Mouse (Mus musculus) neural tube, embryonic 12.5 days (tissue): Measurements from ENCODE around the gene Ank. TPM values are rescaled to one million over a fixed set of nuclear protein-coding genes. Genes with fewer than 3 reads are reported as not detected.
A peak's percentile ranks its signal among the peaks of the same experiment; 100 is the strongest.

Experiments
- ATAC-seq: fragments of 200-750 bp; cut with Nextera tagmentation; 2 replicates; pipeline ENCODE4 v1.8.0; 2017; ENCODE audit warnings: low read depth, mild to moderate bottlenecking, moderate TSS enrichment, moderate library complexity; ENCODE audit not compliant: low FRiP score
- H3K27ac ChIP-seq: fragments of 300-500 bp; sonication (generic); 2 replicates; pipeline ENCODE4 v1.5.1; 2016
- H3K27me3 ChIP-seq: fragments of 300-500 bp; sonication (generic); replicated peaks from 2 replicates; pipeline ENCODE4 v1.6.1; 2016; ENCODE audit warnings: mild to moderate bottlenecking
- H3K36me3 ChIP-seq: fragments of 300-500 bp; sonication (generic); 2 replicates; pipeline ENCODE4 v1.6.1; 2016; ENCODE audit warnings: mild to moderate bottlenecking
- H3K4me1 ChIP-seq: fragments of 300-500 bp; sonication (generic); 2 replicates; pipeline ENCODE4 v1.6.1; 2016
- H3K4me2 ChIP-seq: fragments of 300-500 bp; sonication (generic); replicated peaks from 2 replicates; pipeline ENCODE4 v1.6.1; 2016; ENCODE audit warnings: mild to moderate bottlenecking
- H3K4me3 ChIP-seq: fragments of 300-500 bp; sonication (generic); 2 replicates; pipeline ENCODE4 v1.5.1; 2016
- H3K9ac ChIP-seq: fragments of 300-500 bp; sonication (generic); 2 replicates; pipeline ENCODE4 v1.6.1; 2016; ENCODE audit warnings: mild to moderate bottlenecking
- H3K9me3 ChIP-seq: fragments of 300-500 bp; sonication (generic); 2 replicates; pipeline ENCODE4 v1.6.1; 2016; ENCODE audit warnings: mild to moderate bottlenecking
- WGBS: fragments of 180-500 bp; shearing (Covaris S2); methylation state at CpG from one replicate; pipeline ENCODE4 v1.1.7; 2016; 5-methylcytosine and 5-hydroxymethylcytosine counted together
- polyA plus RNA-seq: library from polyadenylated mRNA; unstranded; fragments of >200 nt; fragmentation: Nextera tagmentation; extraction: Ambion mirVana; gene quantifications from 2 replicates; pipeline ENCODE4 v1.2.1, GENCODE M21; 2016

Ank gene
- polyA plus RNA-seq, 1 experiment from 2014 or later = 12.3 TPM

- H3K4me2 ChIP-seq = no peak overlapping the region
- WGBS = 81% methylated on average over 4 of the region's 4 CpGs
These were observed 119.1 kb downstream of the Ank start for GRCm38 (mm10) chr15:27585466-27586092.

GRCm38 (mm10) chr15:27586093-27586480 lies 119.6 kb downstream of the Ank start:
- Histone ChIP-seq H3K9me3 (no peaks in the 10 kb centered on the region), H3K27ac (no peak overlapping the region), H3K4me1 (peaks cover 10% of the 10 kb centered on the region), H3K36me3 (peaks cover 20% of the 10 kb centered on the region), H3K9ac (no peak overlapping the region), H3K4me3 (no peak overlapping the region), H3K4me2 (no peak overlapping the region), H3K27me3 (no peaks in the 10 kb centered on the region)
- ATAC-seq = no peak
- 90% methylated on average over 5 of the region's 5 CpGs for WGBS

More at GRCm38 (mm10) chr15:27585466-27586092, 119.1 kb downstream of the Ank start:
- Histone ChIP-seq H3K27ac (no peak overlapping the region), H3K9ac (no peak overlapping the region), H3K36me3 (peaks cover 15% of the 10 kb centered on the region), H3K9me3 (no peaks in the 10 kb centered on the region), H3K4me1 (peaks cover 10% of the 10 kb centered on the region), H3K27me3 (no peaks in the 10 kb centered on the region), H3K4me3 (no peak overlapping the region)
- no peak for ATAC-seq

- no peak overlapping the region for H3K4me3 ChIP-seq
- peaks cover 40% of the 10 kb centered on the region for H3K36me3 ChIP-seq
- WGBS = 82% methylated on average over 14 of the region's 14 CpGs
- H3K27me3 ChIP-seq = no peaks in the 10 kb centered on the region
- H3K4me2 ChIP-seq = no peak overlapping the region
- no peak overlapping the region for H3K27ac ChIP-seq
- no peaks in the 10 kb centered on the region for H3K4me1 ChIP-seq
- H3K9ac ChIP-seq = no peak overlapping the region
- H3K9me3 ChIP-seq = no peaks in the 10 kb centered on the region
- no peak for ATAC-seq
These were observed 121.8 kb downstream of the Ank start for GRCm38 (mm10) chr15:27588087-27588826.

GRCm38 (mm10) chr15:27590812-27591211 lies 124.3 kb downstream of the Ank start:
- Histone ChIP-seq H3K9me3 (no peaks in the 10 kb centered on the region), H3K4me3 (no peak overlapping the region), H3K4me1 (0 out of 2 replicates have a peak, but pooled peaks cover 9% of the 10 kb centered on the region), H3K27ac (no peak overlapping the region), H3K36me3 (peaks cover 43% of the 10 kb centered on the region), H3K9ac (no peak overlapping the region), H3K4me2 (no peak overlapping the region), H3K27me3 (no peaks in the 10 kb centered on the region)
- no peak for ATAC-seq
- 99% methylated on average over 9 of the region's 9 CpGs for WGBS

- peaks cover 44% of the 10 kb centered on the region for H3K36me3 ChIP-seq
- no peak overlapping the region for H3K27ac ChIP-seq
- no peak overlapping the region for H3K9ac ChIP-seq
- H3K27me3 ChIP-seq = no peaks in the 10 kb centered on the region
- H3K4me1 ChIP-seq = 0 out of 2 replicates have a peak, but pooled peaks cover 9% of the 10 kb centered on the region
- H3K4me3 ChIP-seq = no peak overlapping the region
- no peaks in the 10 kb centered on the region for H3K9me3 ChIP-seq
- no peak overlapping the region for H3K4me2 ChIP-seq
- ATAC-seq = no peak
- 91% methylated on average over 19 of the region's 19 CpGs for WGBS
These were observed 126.3 kb downstream of the Ank start for GRCm38 (mm10) chr15:27592620-27593320.

GRCm38 (mm10) chr15:27593717-27594116 lies 127.2 kb downstream of the Ank start:
- Histone ChIP-seq H3K4me3 (no peak overlapping the region), H3K9ac (no peak overlapping the region), H3K9me3 (no peaks in the 10 kb centered on the region), H3K36me3 (peaks cover 45% of the 10 kb centered on the region), H3K27me3 (no peaks in the 10 kb centered on the region), H3K4me1 (0 out of 2 replicates have a peak, but pooled peaks cover 9% of the 10 kb centered on the region), H3K27ac (no peak overlapping the region), H3K4me2 (no peak overlapping the region)
- no peak for ATAC-seq
- WGBS = 80% methylated on average over 13 of the region's 13 CpGs

GRCm38 (mm10) chr15:27594973-27595372 lies 128.5 kb downstream of the Ank start:
- no peaks in the 10 kb centered on the region for H3K9me3 ChIP-seq
- 0 out of 2 replicates have a peak, but pooled peaks cover 9% of the 10 kb centered on the region for H3K4me1 ChIP-seq
- peak; percentile 41; the same call in 1 of the 2 replicates for ATAC-seq
- no peaks in the 10 kb centered on the region for H3K27me3 ChIP-seq
- H3K9ac ChIP-seq = no peak overlapping the region
- no peak overlapping the region for H3K27ac ChIP-seq
- H3K4me2 ChIP-seq = no peak overlapping the region
- 41% methylated on average over 4 of the region's 4 CpGs for WGBS
- no peak overlapping the region for H3K4me3 ChIP-seq
- peaks cover 51% of the 10 kb centered on the region for H3K36me3 ChIP-seq

GRCm38 (mm10) chr15:27595560-27595959 lies 129.1 kb downstream of the Ank start:
- Histone ChIP-seq H3K27me3 (no peaks in the 10 kb centered on the region), H3K9me3 (no peaks in the 10 kb centered on the region), H3K36me3 (peaks cover 51% of the 10 kb centered on the region), H3K4me3 (no peak overlapping the region), H3K4me2 (no peak overlapping the region), H3K9ac (no peak overlapping the region), H3K27ac (0 out of 2 replicates have a peak overlapping the region, but pooled peaks have one; percentile 5), H3K4me1 (0 out of 2 replicates have a peak, but pooled peaks cover 9% of the 10 kb centered on the region)
- 54% methylated on average over 8 of the region's 8 CpGs for WGBS
- ATAC-seq = 0 out of 2 replicates have a peak, but pooled peaks have one; percentile 38

GRCm38 (mm10) chr15:27596463-27597140 lies 130.1 kb downstream of the Ank start:
- H3K9ac ChIP-seq = no peak overlapping the region
- no peak overlapping the region for H3K4me2 ChIP-seq
- WGBS = 73% methylated on average over 3 of the region's 3 CpGs
- no peak for ATAC-seq
- H3K9me3 ChIP-seq = no peaks in the 10 kb centered on the region
- no peak overlapping the region for H3K4me3 ChIP-seq
- H3K36me3 ChIP-seq = peaks cover 45% of the 10 kb centered on the region
- H3K4me1 ChIP-seq = 0 out of 2 replicates have a peak, but pooled peaks cover 9% of the 10 kb centered on the region
- H3K27me3 ChIP-seq = no peaks in the 10 kb centered on the region
- no peak overlapping the region for H3K27ac ChIP-seq

GRCm38 (mm10) chr15:27597516-27597915 lies 131.0 kb downstream of the Ank start:
- 85% methylated on average over 4 of the region's 4 CpGs for WGBS
- no peak overlapping the region for H3K4me2 ChIP-seq
- H3K9ac ChIP-seq = no peak overlapping the region
- H3K4me3 ChIP-seq = no peak overlapping the region
- H3K36me3 ChIP-seq = peaks cover 37% of the 10 kb centered on the region
- H3K27ac ChIP-seq = no peak overlapping the region
- H3K27me3 ChIP-seq = no peaks in the 10 kb centered on the region
- no peak for ATAC-seq
- 0 out of 2 replicates have a peak, but pooled peaks cover 9% of the 10 kb centered on the region for H3K4me1 ChIP-seq
- no peaks in the 10 kb centered on the region for H3K9me3 ChIP-seq

- no peak for ATAC-seq
- H3K9me3 ChIP-seq = no peaks in the 10 kb centered on the region
- no peak overlapping the region for H3K9ac ChIP-seq
- no peak overlapping the region for H3K4me3 ChIP-seq
- H3K27ac ChIP-seq = no peak overlapping the region
- H3K36me3 ChIP-seq = peaks cover 24% of the 10 kb centered on the region
- WGBS = 94% methylated on average over 13 of the region's 13 CpGs
- no peaks in the 10 kb centered on the region for H3K27me3 ChIP-seq
- 0 out of 2 replicates have a peak, but pooled peaks cover 9% of the 10 kb centered on the region for H3K4me1 ChIP-seq
- no peak overlapping the region for H3K4me2 ChIP-seq
These were observed 132.4 kb downstream of the Ank start for GRCm38 (mm10) chr15:27598786-27599385.
